Comparison of ENCODE assay signal across 9 mouse cellular contexts in genomic region chr7:44317913-44318312, GRCm38 (mm10). TPM values are rescaled to one million over a fixed set of nuclear protein-coding genes. Genes with fewer than 3 reads are reported as not detected.
DNase-seq lines count a peak whose midpoint lies in the region; ATAC-seq and TF ChIP-seq lines count a peak whose summit lies in the region.
"Had no signal": no experiment of that assay in that cellular context is flagged by ENCODE, and none has a peak within 500 bp of the region (broad histone marks: within the 10 kb centered on the region; RNA-seq: fewer than 3 reads in every experiment).

No protein-coding gene starts in this region.

- H3K9me3 ChIP-seq in stomach, postnatal 0 days (ENCODE audit: control insufficient read depth, low read length): no peaks in the 10 kb centered on the region
- H3K9me3 ChIP-seq in hindbrain, embryonic 14.5 days (ENCODE audit: control insufficient read depth, low read length): no peaks in the 10 kb centered on the region

- no peak for TF ChIP-seq POLR2A in testis, adult 2 months (IDR thresholded peaks at IDR 0.05; ENCODE audit: control insufficient read depth, low read depth, low read length)

- H3K4me3 ChIP-seq in testis, adult 2 months (ENCODE audit: control insufficient read depth, low read depth, low read length): no peak overlapping the region
- no peak overlapping the region for H3K4me3 ChIP-seq in stomach, postnatal 0 days (ENCODE audit: low read depth, low read length)
- no peak overlapping the region for H3K4me3 ChIP-seq in hindbrain, embryonic 14.5 days (replicated peaks; ENCODE audit: low read length)

- ATAC-seq in stomach, postnatal 0 days (ENCODE audit: low FRiP score, low TSS enrichment): no peak
- ATAC-seq in hindbrain, embryonic 14.5 days (ENCODE audit: low FRiP score): no peak

- no peak for TF ChIP-seq EP300 in stomach, postnatal 0 days (optimal IDR thresholded peaks at IDR 0.05)

- no peaks in the 10 kb centered on the region for H3K27me3 ChIP-seq in testis, adult 2 months (ENCODE audit: control insufficient read depth, insufficient read depth, low read length)
- no peaks in the 10 kb centered on the region for H3K27me3 ChIP-seq in stomach, postnatal 0 days (ENCODE audit: control insufficient read depth, insufficient read depth, low read length)
- no peaks in the 10 kb centered on the region for H3K27me3 ChIP-seq in hindbrain, embryonic 14.5 days (ENCODE audit: control insufficient read depth, insufficient read depth, low read length)

- peak; percentile 56 for DNase-seq in embryo, embryonic 10 days (ENCODE audit: low spot score)
- DNase-seq in embryo, embryonic 9.5 days (ENCODE audit: extremely low spot score): no peak
- no peak for DNase-seq in testis, postnatal 10 days (ENCODE audit: low spot score)
- peak; percentile 54 for DNase-seq in induced T-regulatory cell, adult 2 months (ENCODE audit: low read depth)
- DNase-seq in stomach, postnatal 0 days (ENCODE audit: low spot score): peak; percentile 41
- no peak for DNase-seq in gastrocnemius, adult 8-10 months (ENCODE audit: low spot score in 2 of 2)
- no peak for DNase-seq in hindbrain, embryonic 14.5 days (ENCODE audit: low spot score)

- H3K9ac ChIP-seq in stomach, postnatal 0 days (ENCODE audit: low read length): no peak overlapping the region
- no peak overlapping the region for H3K9ac ChIP-seq in hindbrain, embryonic 14.5 days

- peaks cover 2% of the 10 kb centered on the region for H3K36me3 ChIP-seq in testis, adult 2 months (ENCODE audit: control insufficient read depth, insufficient read depth, low read length)
- H3K36me3 ChIP-seq in stomach, postnatal 0 days (ENCODE audit: control insufficient read depth, insufficient read depth, low read length): no peaks in the 10 kb centered on the region
- H3K36me3 ChIP-seq in hindbrain, embryonic 14.5 days (replicated peaks; ENCODE audit: control insufficient read depth, insufficient read depth): peaks cover 94% of the 10 kb centered on the region

- peaks cover 2% of the 10 kb centered on the region; the same call in 1 of the 2 replicates for H3K4me1 ChIP-seq in testis, adult 2 months (ENCODE audit: control insufficient read depth, insufficient read depth, low read length)
- H3K4me1 ChIP-seq in stomach, postnatal 0 days (replicated peaks; ENCODE audit: control insufficient read depth, insufficient read depth): no peaks in the 10 kb centered on the region
- H3K4me1 ChIP-seq in hindbrain, embryonic 14.5 days (replicated peaks; ENCODE audit: control insufficient read depth, insufficient read depth, low read length): no peaks in the 10 kb centered on the region

- H3K4me2 ChIP-seq in stomach, postnatal 0 days (replicated peaks; ENCODE audit: low read depth): no peak overlapping the region
- H3K4me2 ChIP-seq in hindbrain, embryonic 14.5 days (replicated peaks): no peak overlapping the region

- peak; percentile 29; the same call in 1 of the 2 replicates for TF ChIP-seq CTCF in testis, adult 2 months (IDR thresholded peaks at IDR 0.05; ENCODE audit: control insufficient read depth, insufficient read depth, insufficient replicate concordance, low read depth, low read length)
- peak; percentile 75 for TF ChIP-seq CTCF in stomach, postnatal 0 days (IDR thresholded peaks at IDR 0.05; ENCODE audit: low read depth)

- WGBS in stomach, postnatal 0 days: 28% methylated on average over 4 of the region's 4 CpGs
- 27% methylated on average over 4 of the region's 4 CpGs for WGBS in hindbrain, embryonic 14.5 days

- H3K27ac ChIP-seq in testis, adult 2 months (ENCODE audit: control insufficient read depth, insufficient read depth, low read depth, low read length): no peak overlapping the region
- H3K27ac ChIP-seq in stomach, postnatal 0 days (replicated peaks): no peak overlapping the region
- H3K27ac ChIP-seq in hindbrain, embryonic 14.5 days: no peak overlapping the region

RNA-seq across cellular contexts. Expression of gene Shank1, which starts 7.9 kb away (rescaled TPM):
- 4.0 and 5.5 TPM in 2 replicates for polyA plus RNA-seq in testis, adult 2 months (2012; rRNA removed)
- 0.53 and 0.61 TPM in 2 replicates for polyA plus RNA-seq in stomach, postnatal 0 days (2015; fragmentation: Nextera tagmentation; extraction: Ambion mirVana)
- under 1 TPM; 0.17 to 0.43 (median 0.34) TPM for total RNA-seq in gastrocnemius, adult 8-10 months (2022)
- polyA plus RNA-seq in hindbrain, embryonic 14.5 days (2014; fragmentation: Nextera tagmentation; extraction: Ambion mirVana): 40.3 and 46.8 TPM in 2 replicates

RNA-seq across cellular contexts. Expression of gene Clec11a, which starts 11.2 kb away (rescaled TPM):
- 1.7 and 3.1 TPM in 2 replicates for polyA plus RNA-seq in testis, adult 2 months (2012; rRNA removed)
- polyA plus RNA-seq in stomach, postnatal 0 days (2015; fragmentation: Nextera tagmentation; extraction: Ambion mirVana): 11.1 and 11.4 TPM in 2 replicates
- total RNA-seq in gastrocnemius, adult 8-10 months (2022): 1 to 10 TPM in 2 of 4 experiments, under 1 TPM in 2; 0.53 to 1.3 (median 0.99) TPM
- 3.6 and 3.7 TPM in 2 replicates for polyA plus RNA-seq in hindbrain, embryonic 14.5 days (2014; fragmentation: Nextera tagmentation; extraction: Ambion mirVana)

RNA-seq across cellular contexts. Expression of gene Gm15517, which starts 56.7 kb away (rescaled TPM):
- polyA plus RNA-seq in testis, adult 2 months (2012; rRNA removed): 3,148 and 3,520 TPM in 2 replicates
- not detected in 2 replicates for polyA plus RNA-seq in stomach, postnatal 0 days (2015; fragmentation: Nextera tagmentation; extraction: Ambion mirVana)
- total RNA-seq in gastrocnemius, adult 8-10 months (2022): not detected
- not detected in 2 replicates for polyA plus RNA-seq in hindbrain, embryonic 14.5 days (2014; fragmentation: Nextera tagmentation; extraction: Ambion mirVana)
- total RNA-seq: heart, postnatal 14 days had no signal

Comparison
In these comparisons a context has a peak if more than half of its experiments do, and no peak if none do; other contexts are left out.
1. DNase-seq: peak in embryo, embryonic 10 days (single experiment), induced T-regulatory cell, adult 2 months (single experiment) and stomach, postnatal 0 days (single experiment); none in embryo, embryonic 9.5 days (single experiment), testis, postnatal 10 days (single experiment), gastrocnemius, adult 8-10 months (0 of 2) and hindbrain, embryonic 14.5 days (single experiment).
2. RNA of gene Gm15517, which starts 56.7 kb away (polyA plus RNA-seq): 3,148 to 3,520 TPM in testis, adult 2 months; not detected in stomach, postnatal 0 days and not detected in hindbrain, embryonic 14.5 days; every median in the first group is over 1,000 times any median in the second.